Mouse (Mus musculus) frontal cortex, postnatal 14 days (tissue): ENCODE measurements around the gene Aqp12.
A peak's percentile ranks its signal among the peaks of the same experiment; 100 is the strongest.
"Not testable (repeated sequence)": the region's sequence is repeated elsewhere in the genome, so short reads cannot be mapped to it uniquely, and the experiment has no call there.

ENCODE experiments used
- DNase-seq, 2 experiments: peaks; one replicate each; pipeline ENCODE4 v3.0.0; 2022; ENCODE audit warnings: low spot score in 2 of 2

Aqp12 gene

DNA sequence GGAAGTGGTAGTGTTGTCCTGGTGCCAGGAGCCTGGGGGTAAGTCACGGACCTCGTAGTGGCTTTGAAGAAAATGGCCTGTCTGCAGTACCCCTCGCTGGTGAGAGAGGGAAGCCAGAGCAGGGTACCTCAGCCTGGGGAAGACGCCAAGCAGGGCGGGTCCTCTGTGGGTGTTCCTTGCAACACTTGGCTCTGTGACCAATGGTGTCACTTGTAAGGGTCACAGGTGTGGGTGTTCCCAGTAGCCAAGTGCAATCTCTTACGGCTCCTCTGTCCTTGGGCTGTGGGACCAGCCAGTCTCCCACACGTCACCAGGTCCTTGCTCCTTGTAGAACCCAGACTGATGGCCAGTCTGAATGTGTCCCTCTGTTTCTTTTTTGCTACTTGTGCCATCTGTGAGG, at the start of gene Aqp12:
Gene Aqp12 (plus strand): TSS at position 274 of the 400 bp plus-strand sequence.
- DNase-seq, result no peak

DNA sequence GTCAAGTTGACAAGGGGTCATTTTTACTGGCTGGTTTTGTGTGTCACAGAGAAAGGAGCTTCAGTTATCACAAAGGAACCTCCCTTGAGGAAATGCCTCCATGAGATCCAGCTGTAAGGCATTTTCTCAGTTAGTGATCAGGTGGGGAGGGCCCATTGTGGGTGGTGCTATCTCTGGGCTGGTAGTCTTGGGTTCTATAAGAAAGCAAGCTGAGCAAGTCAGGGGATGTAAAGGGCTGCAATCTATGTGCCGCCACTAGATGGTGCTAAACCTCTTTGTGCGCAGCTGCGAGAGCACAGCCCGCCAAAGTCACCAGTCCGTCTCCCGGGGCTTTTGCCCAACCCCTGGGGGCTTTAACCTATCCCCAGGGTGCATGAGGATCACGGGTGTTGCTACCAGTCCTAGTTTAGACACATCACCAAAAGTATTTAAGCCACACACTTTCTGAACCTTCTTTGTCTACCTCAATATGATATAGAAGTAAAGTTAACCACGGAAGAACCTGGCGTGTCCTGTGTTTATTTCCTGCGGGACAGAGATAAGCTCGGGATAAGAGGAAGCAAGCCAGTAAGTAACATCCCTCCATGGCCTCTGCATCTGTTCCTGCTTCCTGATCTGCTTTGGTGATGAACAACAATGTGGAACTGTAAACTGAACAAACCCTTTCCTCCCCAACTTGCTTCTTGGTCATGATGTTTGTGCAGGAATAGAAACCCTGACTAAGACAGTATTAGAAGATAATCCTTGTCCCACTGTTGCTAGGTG, 49.4 kb upstream of the Aqp12 start:
- DNase-seq, result peak; percentile 60 to 75

DNA sequence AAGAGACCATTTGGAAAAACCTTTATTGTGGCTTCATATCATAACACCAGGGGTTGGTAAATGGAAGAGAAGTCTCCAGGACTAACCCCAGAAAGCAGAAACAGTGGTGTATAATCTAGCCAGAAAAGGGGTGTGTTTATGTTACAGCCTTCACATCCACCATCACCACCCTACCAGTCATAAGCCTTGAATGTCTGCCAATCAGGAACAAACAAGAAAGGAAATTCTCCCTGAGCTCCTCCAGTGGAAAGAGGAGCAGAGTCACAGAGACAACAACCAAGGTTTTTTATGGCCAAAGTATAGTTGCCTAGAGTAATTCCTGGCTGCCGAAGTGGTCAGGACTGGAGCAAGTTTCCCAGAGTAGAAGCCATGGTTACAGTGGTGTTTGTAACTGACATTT, 47.1 kb upstream of the Aqp12 start:
- no peak for DNase-seq

DNA sequence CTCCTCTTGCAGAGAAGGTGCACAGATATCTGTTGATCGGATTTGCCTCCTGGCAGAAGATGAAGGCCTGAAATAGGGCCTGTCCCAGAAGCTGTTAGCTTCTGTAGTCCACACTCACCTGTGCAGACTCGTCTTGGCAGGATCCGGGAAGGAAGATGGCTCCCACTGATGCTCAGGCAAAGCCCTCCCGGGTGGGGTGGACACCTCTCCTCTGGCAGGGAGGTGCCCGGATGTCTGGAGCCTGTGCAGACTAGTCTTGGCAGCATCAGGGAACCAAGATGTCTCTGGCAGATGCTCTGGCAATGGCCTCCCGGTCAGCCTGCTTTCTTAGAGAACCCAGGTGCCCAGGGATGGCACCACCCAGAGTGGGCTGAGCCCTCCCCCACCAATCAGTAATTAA, 35.3 kb upstream of the Aqp12 start:
- not testable (repeated sequence) for DNase-seq

DNA sequence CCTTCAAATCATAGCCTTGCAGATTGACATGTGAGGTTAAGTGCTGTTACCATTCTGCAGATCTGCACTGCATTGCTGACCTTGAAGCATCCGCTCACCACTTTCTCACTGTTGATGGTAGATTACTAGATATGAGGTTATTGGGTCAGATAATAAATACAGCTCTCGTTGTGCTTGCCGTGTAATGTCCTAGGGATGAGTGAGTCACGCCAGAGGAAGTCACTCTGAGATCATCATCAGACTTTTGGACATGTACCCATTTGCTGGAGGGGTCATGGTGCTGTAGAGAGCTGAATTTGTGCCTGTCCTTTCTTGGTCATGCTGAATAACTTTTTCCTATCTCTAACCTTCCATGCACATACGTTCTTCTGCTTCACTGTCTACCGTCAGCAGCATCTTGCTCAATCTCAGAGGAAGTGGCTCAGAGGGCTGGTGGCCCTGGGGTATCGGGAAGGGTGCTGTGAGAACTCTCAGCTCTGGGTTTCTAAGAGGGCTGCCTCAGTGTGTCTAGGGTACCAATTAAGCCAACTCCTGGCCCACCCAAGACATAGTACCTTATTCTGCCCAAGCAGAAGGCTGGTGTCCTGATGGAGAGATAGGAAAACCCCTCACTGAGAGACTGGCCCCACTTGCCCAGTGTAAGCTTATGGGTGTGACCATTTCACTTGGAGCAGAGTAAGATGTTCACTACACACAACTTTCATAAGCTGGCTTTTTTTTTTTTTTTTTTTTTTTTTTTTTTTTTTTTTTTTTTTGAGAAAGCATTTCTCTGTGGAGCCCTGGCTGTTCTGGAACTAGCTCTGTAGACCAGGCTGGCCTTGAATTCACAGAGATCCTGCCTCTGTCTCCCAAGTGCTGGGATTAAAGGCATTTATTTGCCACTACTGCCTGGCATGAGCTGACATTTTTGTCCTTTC, 34.0 kb upstream of the Aqp12 start:
- DNase-seq, result no peak

DNA sequence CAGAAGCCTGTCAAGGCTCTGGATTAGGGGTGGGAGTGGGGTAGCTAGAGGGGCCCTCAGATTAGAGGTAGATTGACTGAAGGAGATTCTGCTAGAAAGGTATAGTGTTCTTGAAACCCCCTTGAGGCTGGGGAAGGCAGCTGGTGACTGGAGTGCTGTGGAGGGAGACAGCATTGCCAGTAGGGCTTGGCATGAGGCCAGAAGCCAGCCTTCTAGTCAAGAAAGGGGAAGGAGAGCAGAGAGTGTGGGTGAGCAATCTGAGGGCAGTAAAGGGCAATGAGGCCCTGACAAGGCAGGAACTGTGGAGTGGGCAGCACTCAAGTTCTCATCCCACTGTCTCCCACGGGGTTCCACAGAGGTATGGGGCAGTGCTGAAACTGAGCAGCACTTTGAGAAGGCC, 33.3 kb upstream of the Aqp12 start:
- peak in 1 of 2 experiments; percentile 28 for DNase-seq

DNA sequence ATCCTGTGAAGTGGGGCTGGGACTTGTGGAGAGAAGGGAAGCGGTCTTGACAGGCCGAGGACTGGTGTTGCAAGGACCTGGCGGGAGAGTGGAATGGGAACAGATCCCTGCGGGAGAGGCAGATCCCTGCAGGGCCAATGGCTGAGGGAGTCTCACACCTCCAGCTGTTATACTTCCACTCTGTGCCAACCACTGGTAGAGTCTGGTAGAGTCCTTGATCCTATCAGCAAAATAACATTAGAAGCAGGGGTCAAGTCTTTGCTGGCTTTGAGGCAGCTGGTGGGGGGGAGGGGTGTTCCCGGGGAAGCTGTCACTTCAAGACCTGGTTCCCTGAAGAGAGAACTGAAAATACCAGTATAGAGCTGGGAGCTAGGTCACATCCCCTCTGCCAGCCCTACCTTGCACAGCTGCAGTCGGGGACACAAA, 30.0 kb upstream of the Aqp12 start:
- DNase-seq, result no peak

DNA sequence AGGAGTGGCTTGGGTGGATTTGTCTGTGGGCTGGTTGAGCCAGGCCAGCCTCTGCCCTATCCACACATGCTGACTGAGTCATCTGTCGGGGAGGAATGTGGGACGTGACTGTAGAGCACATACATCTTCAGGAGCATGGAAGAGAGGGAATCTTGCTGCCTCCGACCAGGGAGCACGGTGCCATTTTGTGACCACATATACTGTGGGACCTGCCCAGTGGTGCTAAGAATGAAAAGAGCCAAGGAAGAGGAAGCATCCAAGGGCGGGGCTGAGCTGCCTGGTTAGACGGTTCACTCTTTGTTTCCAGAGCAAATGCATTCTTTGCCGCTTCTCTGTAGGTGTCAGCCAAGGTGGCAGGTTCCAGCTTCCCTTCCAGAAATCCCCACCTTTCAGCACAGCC, 27.5 kb upstream of the Aqp12 start:
- no peak for DNase-seq

DNA sequence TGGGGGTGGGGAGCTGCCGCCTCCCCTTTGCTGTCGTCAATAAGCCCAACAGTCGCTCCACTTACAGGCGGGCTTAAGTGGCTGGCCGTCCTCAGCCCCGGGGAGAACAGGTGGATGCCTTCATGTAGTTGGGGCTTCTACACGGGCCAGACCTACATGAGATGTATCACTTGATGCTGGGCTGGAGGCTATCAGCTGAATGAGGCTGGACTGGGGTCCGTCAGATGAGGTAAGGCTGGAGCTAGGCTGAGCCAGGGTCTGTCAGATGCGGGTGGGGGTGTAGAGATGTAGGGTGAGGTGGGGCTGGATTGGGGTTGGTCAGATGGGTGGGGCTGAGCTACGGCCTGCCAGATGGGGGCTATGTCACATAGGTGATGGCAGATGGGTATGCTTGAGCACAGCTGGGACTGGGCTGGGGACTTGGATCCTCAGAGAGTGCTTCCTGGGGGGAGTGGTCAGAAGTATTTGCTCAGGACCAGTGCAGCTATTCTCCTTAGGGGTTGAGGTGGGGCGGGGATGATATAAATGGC, 27.0 kb upstream of the Aqp12 start:
- DNase-seq, result no peak

DNA sequence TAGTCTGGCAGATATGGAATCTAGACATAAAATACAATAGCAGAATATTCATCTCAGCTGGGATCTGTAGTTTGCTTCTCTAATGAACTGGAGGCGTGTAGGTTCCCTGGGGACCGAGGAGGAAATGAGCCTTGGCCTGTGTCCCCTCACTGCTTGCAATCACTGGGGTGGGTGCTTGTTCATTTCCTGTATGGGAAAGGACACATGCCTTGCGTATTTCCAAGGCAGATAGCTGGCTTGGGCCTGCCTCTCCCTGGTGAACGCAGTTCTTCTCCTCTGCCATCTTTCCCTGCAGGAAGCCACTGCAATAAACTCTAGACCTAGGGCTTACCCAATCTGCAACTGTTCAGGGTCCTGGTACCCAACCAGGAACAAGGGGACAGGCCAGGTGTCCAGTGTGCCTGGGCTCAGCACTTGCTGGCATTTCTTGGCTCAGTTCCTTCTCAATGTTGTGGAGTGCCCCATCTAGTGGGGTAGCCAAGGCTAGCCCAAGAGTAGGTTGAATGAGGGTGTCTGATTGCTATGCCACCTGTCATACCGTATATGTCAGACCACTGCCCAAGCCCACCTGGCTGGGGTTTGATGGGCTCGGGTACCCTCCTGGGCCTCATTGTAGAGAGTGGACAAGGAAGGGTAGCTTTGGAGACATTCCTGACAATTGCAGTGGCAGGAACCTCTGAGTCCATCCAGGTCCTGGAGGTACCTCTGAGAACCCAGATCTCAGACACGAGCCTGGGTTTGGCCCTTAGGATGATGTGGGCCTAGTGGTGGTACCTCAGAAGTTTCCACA, 24.9 kb upstream of the Aqp12 start:
- DNase-seq, result no peak

DNA sequence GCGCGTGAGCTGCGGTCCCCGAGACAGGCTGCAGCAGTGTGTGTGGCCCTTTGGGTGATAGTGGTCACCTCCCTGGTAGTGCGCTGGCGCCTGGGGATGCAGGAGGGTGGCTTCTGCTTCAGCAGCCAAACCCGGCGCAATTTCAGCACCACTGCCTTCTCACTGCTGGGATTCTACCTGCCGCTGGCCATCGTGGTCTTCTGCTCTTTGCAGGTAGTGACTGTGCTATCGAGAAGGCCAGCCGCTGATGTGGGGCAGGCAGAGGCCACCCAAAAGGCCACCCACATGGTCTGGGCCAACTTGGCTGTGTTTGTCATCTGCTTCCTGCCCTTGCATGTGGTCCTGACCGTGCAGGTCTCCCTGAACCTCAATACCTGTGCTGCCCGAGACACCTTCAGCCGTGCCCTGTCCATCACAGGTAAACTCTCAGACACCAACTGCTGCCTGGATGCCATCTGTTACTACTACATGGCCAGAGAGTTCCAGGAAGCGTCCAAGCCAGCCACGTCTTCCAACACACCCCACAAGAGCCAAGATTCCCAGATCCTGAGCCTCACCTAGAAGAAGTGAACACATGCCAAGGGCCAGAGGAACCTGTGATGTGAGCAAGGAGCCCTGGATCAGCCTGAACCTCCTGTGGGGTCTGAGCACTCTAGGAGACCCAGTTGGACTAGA, 23.1 kb upstream of the Aqp12 start:
- no peak for DNase-seq

DNA sequence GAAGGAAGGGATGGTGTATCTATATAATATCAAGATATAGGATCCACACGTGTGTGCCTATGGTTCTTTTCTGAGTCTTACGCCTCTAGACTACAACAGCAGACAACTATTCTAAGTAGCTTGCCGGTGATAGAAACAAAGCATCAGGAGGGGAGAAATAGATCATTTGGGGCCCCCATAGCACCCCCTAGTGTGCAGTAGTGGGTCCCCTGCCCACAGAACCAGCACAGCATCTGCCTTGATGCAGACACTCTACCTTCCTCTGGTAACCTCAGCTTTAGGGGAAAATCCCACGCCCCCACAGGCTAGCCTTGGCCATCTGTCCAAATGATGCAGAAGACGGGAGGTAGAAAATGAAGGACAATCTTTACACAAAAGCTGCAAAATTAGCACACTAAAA, 21.1 kb upstream of the Aqp12 start:
- DNase-seq, result no peak

DNA sequence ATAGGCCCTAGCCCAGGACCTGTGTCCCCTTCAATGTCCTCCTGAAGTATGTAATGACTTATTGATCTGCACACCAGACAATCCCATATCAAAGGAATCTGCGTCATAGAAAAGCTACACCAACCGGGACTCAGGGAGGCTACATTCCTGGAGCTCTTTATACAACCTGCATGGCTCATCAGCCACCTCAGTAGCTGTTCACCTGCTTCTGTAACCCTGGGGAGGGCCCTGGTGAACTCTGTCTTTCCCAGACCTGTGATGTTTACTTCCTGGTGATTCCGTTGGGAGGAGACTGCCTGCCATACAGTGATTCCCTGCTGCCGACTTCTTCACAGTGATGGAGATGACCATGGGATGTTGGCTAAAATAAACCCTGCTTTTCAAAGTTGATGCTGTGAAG, 17.2 kb upstream of the Aqp12 start:
- no peak for DNase-seq

DNA sequence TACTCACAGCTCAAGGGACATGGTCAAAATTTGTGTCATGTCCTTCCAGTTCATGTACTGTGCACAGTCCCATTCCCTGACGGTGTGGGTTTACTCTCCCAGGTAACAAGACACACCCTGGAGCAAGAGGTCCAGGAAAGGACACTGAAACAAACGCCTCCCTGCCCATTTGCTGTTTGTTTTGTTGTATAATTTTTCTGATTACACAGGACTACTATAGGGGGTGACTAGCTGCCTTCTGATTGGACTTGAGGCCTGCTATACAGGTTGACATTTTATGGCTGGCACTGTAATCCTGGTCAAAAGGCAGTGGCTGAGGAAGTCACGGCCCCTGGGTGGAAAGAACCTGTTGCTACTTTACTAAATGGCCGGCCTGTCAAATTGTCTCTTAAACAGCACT, 16.2 kb upstream of the Aqp12 start:
- no peak for DNase-seq

DNA sequence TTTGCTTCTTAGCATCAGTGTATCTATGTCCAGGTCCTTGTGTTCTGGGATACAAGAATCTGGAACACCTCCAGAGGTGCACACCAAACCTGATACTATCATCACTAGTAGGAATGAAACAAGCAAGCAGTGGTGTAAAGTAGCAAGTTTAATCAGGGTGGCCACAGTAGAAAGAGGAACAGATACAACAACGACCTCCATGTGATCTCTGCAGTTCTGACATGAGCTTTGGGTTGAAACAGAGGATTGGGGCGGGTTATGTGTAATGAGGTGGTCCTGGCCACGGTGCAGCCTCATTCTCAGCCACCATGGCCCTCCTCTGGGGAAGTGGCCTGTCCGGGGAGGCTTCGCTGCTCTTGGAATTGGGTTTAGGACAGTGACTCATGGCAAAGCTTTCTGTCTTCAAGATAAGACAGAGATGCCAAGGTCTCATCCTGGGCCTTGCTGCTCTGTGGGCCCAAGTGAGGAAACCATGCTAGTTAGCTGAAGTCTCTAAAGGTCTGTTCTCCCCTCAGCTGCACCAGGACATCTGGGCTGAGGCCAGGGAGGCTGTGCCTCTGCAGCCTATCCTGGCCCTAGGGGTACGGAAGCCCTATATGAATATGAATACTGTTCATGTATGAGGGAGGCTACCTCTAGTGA, 13.8 kb upstream of the Aqp12 start:
- no peak for DNase-seq

DNA sequence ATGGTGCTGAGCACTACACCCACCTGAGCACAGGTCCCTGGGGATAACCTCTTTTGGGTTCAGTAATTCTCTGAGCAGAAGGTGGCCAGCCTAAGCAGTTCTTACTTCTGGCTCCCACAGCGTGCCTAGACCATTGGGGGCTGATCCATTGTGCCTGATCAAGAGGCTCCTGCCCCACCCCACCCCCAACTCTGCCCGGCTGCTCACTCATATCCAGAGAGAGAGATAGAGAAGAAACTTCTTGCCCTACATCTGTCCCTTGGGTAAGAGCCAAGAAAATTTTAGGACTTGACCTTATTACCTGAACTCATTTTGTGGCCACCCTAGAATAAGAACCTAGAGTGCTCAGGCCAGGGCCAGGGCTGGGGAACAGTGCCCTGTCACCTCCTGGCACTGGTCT, 13.3 kb upstream of the Aqp12 start:
- DNase-seq, result no peak

DNA sequence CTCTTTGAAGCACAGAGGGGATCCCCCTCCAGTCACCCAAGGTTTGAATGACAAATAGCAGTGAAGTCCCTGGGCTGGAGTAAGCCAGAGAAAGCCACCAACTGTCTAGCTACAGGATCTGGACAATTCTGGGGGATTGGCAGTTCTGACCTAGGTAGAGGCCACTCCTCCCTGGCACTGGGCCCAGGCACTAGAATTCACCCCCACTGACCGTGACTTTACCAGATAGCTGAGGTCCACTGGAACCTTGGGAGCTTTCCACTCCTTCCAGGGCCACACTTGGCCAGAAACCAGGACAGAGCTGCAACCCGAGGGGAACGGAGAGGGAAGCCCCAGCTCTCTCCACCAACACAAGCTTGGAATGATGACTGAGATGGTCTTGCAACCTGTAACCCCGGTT, 3.1 kb downstream of the Aqp12 start:
- no peak for DNase-seq

DNA sequence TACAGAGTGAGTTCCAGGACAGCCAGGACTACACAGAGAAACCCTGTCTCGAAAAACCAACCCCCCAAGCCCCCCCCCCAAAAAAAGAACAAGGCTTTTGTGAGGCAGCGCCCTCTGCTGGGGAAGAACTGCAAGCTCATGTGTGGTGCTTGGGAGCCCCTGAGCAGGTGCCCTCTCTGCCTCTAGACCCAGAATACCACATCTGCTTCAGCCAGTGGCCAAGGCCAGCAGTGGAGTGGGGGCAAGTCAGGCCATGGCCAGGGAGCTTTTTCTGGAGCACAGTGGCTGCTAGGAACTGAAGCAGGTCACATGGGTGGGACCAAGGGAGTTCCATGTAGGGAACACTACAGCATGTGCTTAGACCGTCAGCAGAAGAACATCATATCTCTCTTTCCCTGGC, 4.6 kb downstream of the Aqp12 start:
- DNase-seq, result no peak

DNA sequence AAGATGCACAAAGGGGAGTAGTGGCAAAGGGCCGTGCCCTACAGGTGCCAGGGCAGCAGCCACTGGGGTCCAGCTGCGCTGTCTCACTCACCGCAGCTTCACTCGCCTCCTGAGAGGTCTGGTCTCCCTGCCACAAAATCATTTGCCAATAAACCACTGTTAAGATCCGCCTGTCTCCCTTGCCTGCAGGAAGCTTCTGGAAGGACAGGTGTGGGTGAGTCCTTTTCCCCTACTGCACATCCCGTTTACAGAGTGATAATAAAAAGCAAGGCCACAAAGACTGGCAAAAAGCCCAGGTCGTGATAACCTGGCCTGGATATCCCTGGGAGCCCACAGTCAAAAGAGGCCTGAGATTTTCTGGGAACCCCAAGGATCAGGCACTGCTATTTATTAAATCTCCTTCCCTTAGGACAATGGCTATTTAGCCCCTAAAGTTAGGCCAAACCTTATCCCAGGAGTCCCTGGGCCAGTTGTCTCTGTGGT, 6.0 kb downstream of the Aqp12 start:
- peak in 1 of 2 experiments; percentile 2 for DNase-seq

DNA sequence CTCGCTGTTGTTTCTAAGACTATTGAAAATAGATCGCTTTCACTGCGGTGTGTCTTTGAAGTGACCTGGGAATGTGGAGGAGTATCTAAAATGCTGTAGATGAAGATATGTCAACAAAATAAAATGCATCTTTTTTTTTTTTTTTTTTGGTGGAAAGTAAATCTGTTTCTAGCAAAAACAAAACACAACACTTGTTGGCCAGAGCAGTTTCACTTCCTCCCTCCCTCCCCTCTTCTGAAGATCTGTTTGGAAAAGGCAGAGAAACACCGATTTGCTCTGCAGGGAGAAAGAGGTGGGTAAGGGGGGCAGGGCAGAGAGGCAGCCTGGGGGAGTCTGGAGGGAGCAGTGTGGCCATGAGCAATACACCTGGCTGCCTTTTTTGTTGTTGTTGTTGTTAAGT, 7.2 kb downstream of the Aqp12 start:
- DNase-seq, result peak in 1 of 2 experiments; percentile 3

DNA sequence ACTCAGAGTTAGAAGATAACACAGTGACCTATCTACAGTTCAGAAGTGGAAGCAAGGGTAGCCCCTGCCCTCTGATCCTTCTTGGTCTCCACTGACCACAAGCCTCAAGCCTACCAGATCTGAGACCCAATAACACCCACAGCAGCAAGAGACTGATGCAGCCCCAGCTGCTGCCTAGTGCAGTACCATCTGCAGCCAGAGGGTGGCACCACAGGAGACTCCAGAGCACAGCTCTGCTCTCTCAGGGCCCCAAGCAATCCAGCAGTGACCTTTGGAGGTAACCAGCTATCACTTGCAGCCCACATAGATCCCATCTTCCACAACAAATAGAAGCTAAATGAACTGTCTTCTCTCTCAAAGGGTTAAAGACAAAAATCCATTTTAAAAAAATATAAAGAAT, 8.3 kb downstream of the Aqp12 start:
- peak; percentile 49 to 73 for DNase-seq
